Mouse (Mus musculus) small intestine, adult 2 months (tissue): ENCODE data around the gene L3hypdh. TPM values are rescaled to one million over a fixed set of nuclear protein-coding genes. Genes with fewer than 3 reads are reported as not detected.

ENCODE experiments used
- H3K27ac ChIP-seq: fragments of 200-500 bp; 2 replicates; pipeline ENCODE4 v1.5.1; 2012; ENCODE audit warnings: low read depth, low read length, control low read depth, inconsistent platforms; ENCODE audit not compliant: insufficient read depth
- H3K27me3 ChIP-seq: fragments of 200-500 bp; 2 replicates; pipeline ENCODE4 v1.6.1; 2012; ENCODE audit warnings: mild to moderate bottlenecking, moderate library complexity, low read length, inconsistent platforms; ENCODE audit not compliant: control insufficient read depth, insufficient read depth
- H3K36me3 ChIP-seq: fragments of 200-500 bp; 2 replicates; pipeline ENCODE4 v1.6.1; 2012; ENCODE audit warnings: mild to moderate bottlenecking, low read length, control low read depth, inconsistent platforms; ENCODE audit not compliant: control insufficient read depth, insufficient read depth
- H3K4me1 ChIP-seq: fragments of 200-500 bp; 2 replicates; pipeline ENCODE4 v1.6.1; 2012; ENCODE audit warnings: low read length, inconsistent platforms, mixed read lengths; ENCODE audit not compliant: control insufficient read depth, insufficient read depth, insufficient read length
- H3K4me3 ChIP-seq: fragments of 200-500 bp; 2 replicates; pipeline ENCODE4 v1.5.1; 2012; ENCODE audit warnings: low read depth, mild to moderate bottlenecking, control low read depth, inconsistent platforms, low read length, moderate library complexity
- CTCF ChIP-seq: fragments of 200-500 bp; IDR thresholded peaks from 2 replicates; pipeline ENCODE4 v1.5.1; 2012; ENCODE audit warnings: low read depth, mild to moderate bottlenecking, control low read depth, inconsistent platforms, low read length, moderate library complexity, mixed read lengths; ENCODE audit not compliant: insufficient replicate concordance, insufficient read length; ENCODE audit errors: extremely low read depth
- POLR2A ChIP-seq: fragments of 200-500 bp; IDR thresholded peaks from 2 replicates; pipeline ENCODE4 v1.6.1; 2012; ENCODE audit warnings: low read depth, mild to moderate bottlenecking, control low read depth, inconsistent platforms, low read length, moderate library complexity
- WGBS: fragments of 180-500 bp; shearing (Covaris S2); methylation state at CpG from one replicate; pipeline ENCODE4 v1.1.7; 2018; 5-methylcytosine and 5-hydroxymethylcytosine counted together
- polyA plus RNA-seq: library from polyadenylated mRNA; depleted of rRNA; stranded (reverse); fragments of >200 nt; gene quantifications from 2 replicates; pipeline ENCODE4 v1.2.3, GENCODE M21; 2012; rRNA removed

Gene L3hypdh
- 2.8 and 3.1 TPM in 2 replicates for polyA plus RNA-seq

DNA sequence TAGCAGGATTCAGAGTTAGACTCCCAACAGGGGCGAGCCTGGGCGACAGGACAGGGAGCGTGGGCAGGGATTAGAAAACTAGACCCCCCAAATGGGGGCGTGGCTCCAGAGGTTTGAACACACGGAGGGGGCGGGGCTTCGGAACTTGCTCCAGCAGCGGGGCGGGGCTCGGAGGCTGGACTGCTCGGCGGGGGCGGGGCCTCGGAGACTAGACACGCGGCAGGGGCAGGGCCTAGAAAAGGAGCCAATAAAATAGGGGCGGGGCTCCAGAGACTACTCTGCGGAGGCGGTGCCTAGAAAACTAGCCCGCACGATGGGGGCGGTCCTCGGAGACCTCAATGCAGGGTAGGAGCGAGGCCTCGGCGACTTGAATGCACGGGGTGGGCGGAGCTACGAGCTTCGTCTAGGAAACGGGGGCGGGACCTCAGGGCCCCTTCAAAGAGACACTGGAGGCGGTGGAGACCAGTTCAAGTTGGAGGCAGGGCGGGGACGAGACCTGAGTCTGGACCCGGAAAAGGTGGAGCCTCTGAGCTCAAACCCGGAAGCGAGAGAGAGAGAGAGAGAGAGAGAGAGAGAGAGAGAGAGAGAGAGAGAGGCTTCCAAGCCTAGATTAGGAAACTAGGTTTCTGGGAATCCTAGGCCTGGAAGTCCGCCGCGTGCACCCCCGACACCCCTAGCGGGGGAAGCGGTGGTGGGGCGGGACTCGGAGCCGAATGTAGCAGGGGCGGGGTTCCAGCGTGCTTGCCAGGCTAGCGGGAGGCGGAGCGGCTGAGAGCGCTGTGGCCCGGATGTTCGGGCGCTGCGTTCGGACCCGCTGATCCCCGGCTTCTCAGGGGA, at the start of gene L3hypdh, which contains the start of gene Jkamp:
L3hypdh (minus strand) TSS at position 111 of the 837 bp plus-strand sequence.
Jkamp (plus strand) TSS at position 261 of the 837 bp plus-strand sequence.
- Histone ChIP-seq H3K27ac (peak within 1 kb of the TSS; percentile 92), H3K4me1 (peaks cover 7% of the 10 kb centered on the region), H3K27me3 (no peaks in the 10 kb centered on the region), H3K4me3 (peak within 1 kb of the TSS; percentile 80), H3K36me3 (peaks cover 3% of the 10 kb centered on the region)
- TF ChIP-seq POLR2A (peak; percentile 36; the same call in 1 of the 2 replicates), CTCF (no peak)
- WGBS, result 2% methylated on average over 58 of the region's 60 CpGs

DNA sequence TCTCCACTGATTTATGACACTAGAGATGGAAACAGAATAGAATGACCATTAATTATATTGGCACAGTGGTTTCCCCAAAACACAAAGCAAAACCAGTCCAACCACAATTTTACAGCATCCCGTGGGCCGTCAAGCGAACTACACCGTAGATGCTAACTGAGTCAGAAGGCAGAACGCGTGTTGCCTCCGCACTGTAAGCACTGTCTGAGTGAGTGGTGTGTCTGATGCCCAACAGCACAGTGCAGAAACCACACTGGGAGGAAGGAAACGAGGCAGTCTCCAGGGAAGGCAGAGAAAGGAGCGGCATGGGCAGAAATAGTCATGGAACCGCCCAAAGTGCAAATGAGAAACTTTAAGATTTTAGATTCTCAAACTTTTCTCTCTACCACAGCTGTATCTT, 44.0 kb upstream of the L3hypdh start:
- 81% methylated on average over 10 of the region's 10 CpGs for WGBS
- TF ChIP-seq POLR2A, result no peak
- no peak for TF ChIP-seq CTCF
- Histone ChIP-seq H3K4me3 (no peak overlapping the region), H3K36me3 (no peaks in the 10 kb centered on the region), H3K27ac (no peak overlapping the region), H3K4me1 (no peaks in the 10 kb centered on the region), H3K27me3 (no peaks in the 10 kb centered on the region)

DNA sequence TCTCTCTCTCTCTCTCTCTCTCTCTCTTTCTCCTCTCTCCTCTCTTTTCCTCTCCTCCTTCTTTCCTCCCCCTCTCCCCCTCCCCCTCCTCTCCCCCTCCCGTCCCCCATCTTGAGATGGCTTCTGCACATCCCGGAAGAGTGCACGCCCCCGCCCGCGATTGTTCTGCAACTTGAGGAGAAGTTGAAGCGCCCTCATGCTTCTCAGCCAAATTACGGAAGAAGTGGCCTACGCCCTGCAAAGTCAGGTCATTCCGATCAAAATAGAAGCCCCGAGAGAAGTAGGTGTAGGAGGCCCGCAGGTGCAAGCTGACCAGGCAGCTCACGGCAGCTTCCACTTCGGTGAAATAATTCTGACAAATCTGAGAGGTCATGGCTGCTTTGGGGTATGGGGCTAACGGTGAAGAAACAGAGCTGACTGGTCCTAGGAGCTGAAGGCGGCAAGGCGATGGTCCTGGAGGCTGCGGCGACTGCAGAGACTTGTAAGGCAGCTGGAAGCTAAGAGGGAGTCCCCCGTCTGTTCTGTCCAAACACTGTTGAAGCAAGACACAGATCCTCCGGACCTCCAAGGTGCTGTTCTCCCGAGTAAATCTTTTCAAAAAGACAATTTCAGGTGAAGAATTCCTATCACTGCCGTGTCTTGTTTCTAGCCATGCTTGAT, 30.6 kb upstream of the L3hypdh start:
- Histone ChIP-seq H3K4me1 (peaks cover 1% of the 10 kb centered on the region; the same call in 1 of the 2 replicates), H3K36me3 (no peaks in the 10 kb centered on the region), H3K27me3 (no peaks in the 10 kb centered on the region), H3K27ac (no peak overlapping the region), H3K4me3 (no peak overlapping the region)
- no peak for TF ChIP-seq CTCF
- TF ChIP-seq POLR2A, result no peak
- 71% methylated on average over 23 of the region's 23 CpGs for WGBS

DNA sequence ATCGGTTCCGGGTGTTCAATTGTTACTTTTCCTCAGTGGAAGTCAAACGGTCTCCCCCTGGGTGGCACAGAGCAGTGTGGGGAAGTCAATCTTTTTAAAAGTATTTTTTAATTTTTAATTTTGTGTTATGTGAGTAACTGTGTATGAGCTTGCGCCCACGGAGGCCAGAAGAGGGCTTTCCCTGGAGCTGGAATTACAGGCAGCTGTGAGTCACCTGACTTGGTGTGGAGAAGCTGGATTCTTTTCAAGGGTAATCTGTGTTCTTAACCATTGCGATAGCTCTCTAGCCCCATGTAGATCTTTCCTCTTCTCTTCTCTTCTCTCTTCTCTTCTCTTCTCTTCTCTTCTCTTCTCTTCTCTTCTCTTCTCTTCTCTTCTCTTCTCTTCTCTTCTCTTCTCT, 29.9 kb upstream of the L3hypdh start:
- 76% methylated on average over 6 of the region's 6 CpGs for WGBS

DNA sequence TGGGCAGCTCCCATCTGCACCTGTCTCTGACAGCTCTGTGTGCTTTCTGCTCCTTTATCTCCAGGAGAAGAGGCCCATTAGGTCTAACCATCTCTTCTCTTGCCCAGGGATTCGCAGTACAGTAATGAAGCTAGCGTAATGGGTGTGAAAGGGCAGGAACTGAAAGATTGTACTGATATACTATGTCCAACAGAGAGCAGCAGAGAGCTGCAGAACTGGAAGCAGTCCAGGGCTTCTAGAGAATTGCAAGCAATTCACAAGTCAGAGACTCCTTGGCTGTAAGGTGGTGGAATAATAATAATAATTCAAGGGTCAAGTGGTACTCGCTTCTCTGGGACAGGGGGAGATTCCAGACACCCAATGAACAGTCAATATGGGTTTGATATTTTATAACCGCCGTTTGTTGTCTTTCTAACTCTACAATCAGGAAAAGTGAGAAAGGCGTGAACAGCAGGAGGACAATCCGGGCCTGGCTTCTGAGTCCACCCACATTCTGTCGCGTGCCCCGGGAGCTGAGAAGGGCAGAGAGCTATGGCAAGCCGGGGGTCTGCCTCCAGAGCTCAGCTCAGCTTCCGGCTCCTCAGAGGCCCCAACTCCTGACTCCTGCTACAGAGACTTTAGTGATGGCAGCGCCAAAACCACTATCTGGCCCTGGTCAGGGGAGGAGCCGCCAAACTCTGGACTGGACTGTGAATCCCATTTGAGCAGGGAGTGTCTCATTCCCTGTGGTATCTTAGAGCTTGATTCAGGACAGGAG, 19.5 kb upstream of the L3hypdh start:
- no peaks in the 10 kb centered on the region for H3K27me3 ChIP-seq
- no peaks in the 10 kb centered on the region; the same call in 1 of the 2 replicates for H3K4me1 ChIP-seq
- H3K27ac ChIP-seq, result no peak overlapping the region
- TF ChIP-seq CTCF, result no peak
- TF ChIP-seq POLR2A, result no peak
- no peak overlapping the region for H3K4me3 ChIP-seq
- WGBS, result 25% methylated on average over 14 of the region's 14 CpGs
- H3K36me3 ChIP-seq, result peaks cover 8% of the 10 kb centered on the region

More for the DNA sequence above, 29.9 kb upstream of the L3hypdh start:
- TF ChIP-seq POLR2A (no peak), CTCF (no peak)
- Histone ChIP-seq H3K4me1 (peaks cover 1% of the 10 kb centered on the region; the same call in 1 of the 2 replicates), H3K4me3 (no peak overlapping the region), H3K27ac (no peak overlapping the region), H3K27me3 (no peaks in the 10 kb centered on the region), H3K36me3 (no peaks in the 10 kb centered on the region)

DNA sequence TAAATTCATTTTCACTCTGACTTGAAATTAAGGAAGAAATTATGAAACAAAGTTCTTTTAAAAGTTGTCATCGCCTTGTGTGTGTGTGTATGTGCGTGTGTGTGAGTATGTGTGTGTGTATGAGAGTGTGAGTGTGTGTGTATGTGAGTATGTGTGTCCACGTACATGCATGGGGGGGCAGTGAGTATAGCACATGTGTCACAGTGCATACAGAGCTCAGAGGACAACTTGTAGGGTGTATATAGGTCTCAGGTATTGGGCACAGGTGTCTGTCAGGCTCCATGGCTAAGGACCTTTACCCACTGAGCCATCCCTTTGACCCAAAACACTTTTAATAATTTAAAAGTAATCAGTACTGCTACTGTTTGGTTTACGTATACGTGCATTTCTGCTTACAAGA, 18.8 kb upstream of the L3hypdh start:
- no peak for TF ChIP-seq POLR2A
- TF ChIP-seq CTCF, result no peak

More for the DNA sequence above, 18.8 kb upstream of the L3hypdh start:
- WGBS, result 75% methylated on average over 5 of the region's 5 CpGs
- H3K36me3 ChIP-seq, result peaks cover 8% of the 10 kb centered on the region
- no peaks in the 10 kb centered on the region; the same call in 1 of the 2 replicates for H3K4me1 ChIP-seq
- no peaks in the 10 kb centered on the region for H3K27me3 ChIP-seq
- H3K4me3 ChIP-seq, result no peak overlapping the region
- no peak overlapping the region for H3K27ac ChIP-seq
